Mouse (Mus musculus) neural tube, embryonic 13.5 days (tissue): ENCODE data around the gene Rpl3. TPM values are rescaled to one million over a fixed set of nuclear protein-coding genes. Genes with fewer than 3 reads are reported as not detected.
"Not testable (repeated sequence)": the region's sequence is repeated elsewhere in the genome, so short reads cannot be mapped to it uniquely, and the experiment has no call there.

Source experiments
- ATAC-seq: fragments of 200-750 bp; cut with Nextera tagmentation; 2 replicates; pipeline ENCODE4 v1.8.0; 2017; ENCODE audit warnings: low read depth, mild to moderate bottlenecking, moderate TSS enrichment, moderate library complexity
- H3K27ac ChIP-seq: fragments of 300-500 bp; sonication (generic); replicated peaks from 2 replicates; pipeline ENCODE4 v1.5.1; 2015; ENCODE audit warnings: moderate library complexity, mild to moderate bottlenecking, inconsistent platforms
- H3K27me3 ChIP-seq: fragments of 300-500 bp; sonication (generic); 2 replicates; pipeline ENCODE4 v1.6.1; 2015; ENCODE audit warnings: mild to moderate bottlenecking, inconsistent platforms
- H3K36me3 ChIP-seq: fragments of 300-500 bp; sonication (generic); 2 replicates; pipeline ENCODE4 v1.6.1; 2015; ENCODE audit warnings: mild to moderate bottlenecking, inconsistent platforms
- H3K4me1 ChIP-seq: fragments of 300-500 bp; sonication (generic); replicated peaks from 2 replicates; pipeline ENCODE4 v1.6.1; 2015; ENCODE audit warnings: inconsistent platforms
- H3K4me2 ChIP-seq: fragments of 300-500 bp; sonication (generic); 2 replicates; pipeline ENCODE4 v1.6.1; 2015; ENCODE audit warnings: inconsistent platforms, mild to moderate bottlenecking, moderate library complexity
- H3K4me3 ChIP-seq: fragments of 300-500 bp; sonication (generic); 2 replicates; pipeline ENCODE4 v1.5.1; 2015; ENCODE audit warnings: mild to moderate bottlenecking, inconsistent platforms
- H3K9ac ChIP-seq: fragments of 300-500 bp; sonication (generic); 2 replicates; pipeline ENCODE4 v1.6.1; 2015; ENCODE audit warnings: moderate library complexity, mild to moderate bottlenecking, inconsistent platforms
- H3K9me3 ChIP-seq: fragments of 300-500 bp; sonication (generic); 2 replicates; pipeline ENCODE4 v1.6.1; 2016; ENCODE audit warnings: inconsistent platforms
- WGBS: fragments of 180-500 bp; shearing (Covaris S2); methylation state at CpG from one replicate; pipeline ENCODE4 v1.1.7; 2015; 5-methylcytosine and 5-hydroxymethylcytosine counted together
- polyA plus RNA-seq: library from polyadenylated mRNA; unstranded; fragments of >200 nt; fragmentation: Nextera tagmentation; extraction: Ambion mirVana; gene quantifications from 2 replicates; pipeline ENCODE4 v1.2.1, GENCODE M21; 2015

The Rpl3 gene
- polyA plus RNA-seq, 1 experiment from 2014 or later = 620 TPM

DNA sequence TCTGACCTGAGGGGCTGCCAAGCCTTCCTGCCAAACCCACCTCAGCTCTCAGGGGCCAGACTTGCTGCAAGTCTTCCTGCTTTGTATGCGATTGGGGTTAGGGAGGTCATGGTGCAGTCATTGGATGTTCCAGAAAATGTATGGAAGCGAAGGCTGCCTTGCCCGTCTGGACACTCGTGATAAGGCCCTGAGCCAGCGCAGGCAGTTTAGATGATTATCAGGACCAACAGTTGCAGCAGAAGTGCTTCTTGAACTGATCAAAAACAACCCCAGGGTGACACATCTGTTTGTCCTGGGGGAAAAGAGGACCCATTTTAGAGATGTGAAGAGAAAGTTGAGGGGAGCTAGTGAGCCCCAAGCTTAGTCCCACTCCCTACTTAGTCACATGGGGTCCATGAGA lies 39.0 kb upstream of the Rpl3 start:
- no peaks in the 10 kb centered on the region for H3K36me3 ChIP-seq
- no peaks in the 10 kb centered on the region for H3K9me3 ChIP-seq
- no peak overlapping the region for H3K9ac ChIP-seq
- WGBS = 81% methylated on average over 5 of the region's 5 CpGs
- H3K27me3 ChIP-seq = no peaks in the 10 kb centered on the region
- no peak overlapping the region for H3K4me3 ChIP-seq
- no peak overlapping the region for H3K4me2 ChIP-seq
- peaks cover 17% of the 10 kb centered on the region for H3K4me1 ChIP-seq
- no peak for ATAC-seq
- H3K27ac ChIP-seq = no peak overlapping the region

DNA sequence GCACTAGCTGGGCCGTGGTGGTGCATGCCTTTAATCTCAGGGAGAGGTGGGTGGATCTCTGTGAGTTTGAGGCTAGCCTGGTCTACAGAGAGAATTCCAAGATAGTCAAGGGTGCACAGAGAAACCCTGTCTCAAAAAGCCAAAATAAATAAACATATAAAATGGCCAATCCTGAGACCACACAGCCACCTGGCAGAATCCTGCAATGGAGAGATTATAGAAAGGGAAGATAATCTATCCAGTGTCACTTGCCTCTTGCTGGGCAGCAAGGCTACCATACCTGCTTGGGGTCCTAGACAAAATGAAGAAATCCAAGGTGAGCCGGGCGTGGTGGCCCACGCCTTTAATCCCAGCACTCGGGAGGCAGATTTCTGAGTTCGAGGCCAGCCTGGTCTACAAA lies 38.3 kb upstream of the Rpl3 start:
- Histone ChIP-seq H3K9me3 (no peaks in the 10 kb centered on the region), H3K9ac (no peak overlapping the region), H3K27me3 (no peaks in the 10 kb centered on the region), H3K4me3 (no peak overlapping the region), H3K4me1 (peaks cover 14% of the 10 kb centered on the region), H3K4me2 (no peak overlapping the region), H3K27ac (no peak overlapping the region), H3K36me3 (no peaks in the 10 kb centered on the region)
- ATAC-seq = no peak
- 91% methylated on average over 6 of the region's 6 CpGs for WGBS

DNA sequence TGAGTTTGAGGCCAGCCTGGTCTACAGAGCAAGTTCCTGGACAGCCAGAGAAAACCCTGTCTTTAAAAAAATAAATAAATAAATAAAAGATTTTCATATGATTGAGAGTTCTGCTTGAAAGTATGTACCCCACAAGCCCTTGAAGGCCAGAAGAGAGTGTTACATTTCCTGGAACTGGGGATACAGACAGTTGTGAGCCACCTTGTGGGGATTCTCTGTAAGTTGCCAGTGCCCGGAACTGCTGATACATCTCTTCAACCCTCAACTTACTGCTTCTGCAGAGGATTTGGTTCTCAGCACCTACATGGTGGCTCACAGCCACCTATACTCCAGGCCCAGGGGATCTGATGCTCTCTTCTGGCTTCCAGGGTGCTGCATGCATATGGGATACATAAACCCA lies 35.5 kb upstream of the Rpl3 start:
- Histone ChIP-seq H3K4me2 (no peak overlapping the region), H3K9ac (no peak overlapping the region), H3K27me3 (no peaks in the 10 kb centered on the region), H3K27ac (no peak overlapping the region), H3K4me1 (no peaks in the 10 kb centered on the region), H3K36me3 (no peaks in the 10 kb centered on the region), H3K4me3 (no peak overlapping the region), H3K9me3 (no peaks in the 10 kb centered on the region)
- no peak for ATAC-seq
- WGBS = 65% methylated on average over 1 of the region's 1 CpGs

DNA sequence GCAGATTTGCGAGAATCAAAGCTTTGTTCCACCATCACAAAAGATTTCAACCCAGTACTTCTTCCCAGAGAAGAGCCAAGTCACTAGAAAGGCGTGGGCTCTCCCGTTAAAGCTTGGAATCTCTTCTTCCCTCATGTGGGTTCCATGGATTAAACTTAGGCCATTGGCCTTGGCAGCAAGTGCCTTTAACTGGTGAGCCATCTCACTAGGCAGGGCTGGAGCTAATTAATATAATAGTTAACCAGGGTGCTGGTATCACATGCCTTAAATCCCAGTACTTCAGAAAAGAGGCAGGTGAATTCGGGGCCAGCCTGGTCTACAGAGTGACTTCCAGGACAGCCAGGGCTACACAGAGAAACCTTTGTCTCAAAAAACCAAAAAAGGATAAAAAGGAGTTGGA lies 33.0 kb upstream of the Rpl3 start:
- Histone ChIP-seq H3K9ac (no peak overlapping the region), H3K4me3 (no peak overlapping the region), H3K4me1 (no peaks in the 10 kb centered on the region), H3K4me2 (no peak overlapping the region), H3K36me3 (no peaks in the 10 kb centered on the region), H3K9me3 (no peaks in the 10 kb centered on the region), H3K27me3 (no peaks in the 10 kb centered on the region), H3K27ac (no peak overlapping the region)
- WGBS = 76% methylated on average over 4 of the region's 4 CpGs
- ATAC-seq = no peak

DNA sequence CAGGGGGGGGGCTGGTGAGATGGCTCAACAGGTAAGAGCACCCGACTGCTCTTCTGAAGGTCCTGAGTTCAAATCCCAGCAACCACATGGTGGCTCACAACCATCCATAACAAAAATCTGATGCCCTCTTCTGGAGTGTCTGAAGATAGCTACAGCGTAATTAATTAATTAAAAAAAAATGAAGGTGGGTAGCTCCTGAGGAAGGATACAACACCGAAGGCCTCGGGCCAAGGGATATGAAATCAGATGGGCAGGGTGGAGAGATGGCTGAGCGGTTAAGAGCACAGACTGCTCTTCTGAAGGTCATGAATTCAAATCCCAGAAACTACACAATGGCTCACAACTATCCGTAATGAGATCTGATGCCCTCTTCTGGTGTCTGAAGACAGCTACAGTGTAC lies 30.8 kb upstream of the Rpl3 start:
- not testable (repeated sequence) for H3K9ac ChIP-seq, H3K4me2 ChIP-seq, H3K4me3 ChIP-seq, H3K4me1 ChIP-seq, H3K36me3 ChIP-seq, H3K9me3 ChIP-seq, H3K27me3 ChIP-seq, H3K27ac ChIP-seq, ATAC-seq
- WGBS = 94% methylated on average over 6 of the region's 6 CpGs

DNA sequence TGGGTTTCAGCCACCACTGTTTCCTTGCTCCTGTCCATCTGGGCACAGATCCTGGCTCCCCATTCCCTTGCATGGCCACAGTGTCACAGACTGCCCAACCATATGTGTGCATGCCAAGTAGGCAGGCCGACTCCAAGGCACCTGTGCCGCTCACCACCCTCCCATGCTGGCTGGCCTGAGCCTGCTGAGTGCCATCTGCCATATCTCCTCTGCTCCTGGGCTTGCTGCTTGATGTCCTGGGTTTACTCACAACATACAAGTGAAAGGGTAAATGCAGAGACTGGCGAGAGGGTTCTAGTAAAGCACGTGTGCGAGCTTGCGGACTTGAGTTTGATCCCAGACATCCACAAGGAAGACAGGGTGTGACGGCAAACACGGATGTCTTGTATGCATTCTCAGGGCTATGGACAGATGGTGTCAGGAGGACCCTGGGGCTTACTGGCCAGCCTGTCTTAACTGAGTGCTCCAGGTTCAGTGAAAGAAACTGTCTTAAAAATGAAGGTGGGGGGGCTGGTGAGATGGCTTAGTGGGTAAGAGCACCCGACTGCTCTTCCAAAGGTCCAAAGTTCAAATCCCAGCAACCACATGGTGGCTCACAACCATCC lies 30.2 kb upstream of the Rpl3 start:
- H3K4me3 ChIP-seq = no peak overlapping the region
- H3K27ac ChIP-seq = no peak overlapping the region
- no peaks in the 10 kb centered on the region for H3K27me3 ChIP-seq
- 83% methylated on average over 9 of the region's 9 CpGs for WGBS
- H3K4me1 ChIP-seq = no peaks in the 10 kb centered on the region
- no peak for ATAC-seq
- H3K9ac ChIP-seq = no peak overlapping the region
- no peaks in the 10 kb centered on the region for H3K36me3 ChIP-seq
- H3K9me3 ChIP-seq = no peaks in the 10 kb centered on the region
- H3K4me2 ChIP-seq = no peak overlapping the region

DNA sequence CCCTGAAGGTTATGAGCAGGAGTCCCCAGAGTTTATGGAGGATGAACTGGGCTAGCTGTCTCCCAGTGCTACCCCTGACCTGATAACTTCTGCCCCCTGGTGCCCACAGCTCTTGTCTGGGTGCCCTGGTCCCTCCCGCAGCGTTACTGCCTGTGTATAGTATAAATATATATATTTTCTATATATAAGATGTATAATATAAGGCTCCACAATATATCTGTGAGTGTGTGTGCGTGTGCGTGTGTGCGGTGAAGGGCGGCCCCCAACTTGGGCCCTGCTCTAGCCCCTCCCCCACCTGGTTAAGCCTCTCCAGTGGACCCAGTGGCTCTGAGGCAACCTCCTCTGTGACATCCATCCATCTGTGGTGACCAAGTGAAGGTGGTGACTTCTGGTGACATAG lies 27.4 kb upstream of the Rpl3 start:
- Histone ChIP-seq H3K27me3 (no peaks in the 10 kb centered on the region), H3K36me3 (0 out of 2 replicates have a peak, but pooled peaks cover 3% of the 10 kb centered on the region), H3K4me1 (no peaks in the 10 kb centered on the region), H3K4me3 (no peak overlapping the region), H3K4me2 (no peak overlapping the region), H3K27ac (no peak overlapping the region), H3K9me3 (no peaks in the 10 kb centered on the region), H3K9ac (no peak overlapping the region)
- ATAC-seq = no peak
- WGBS = 88% methylated on average over 6 of the region's 6 CpGs

DNA sequence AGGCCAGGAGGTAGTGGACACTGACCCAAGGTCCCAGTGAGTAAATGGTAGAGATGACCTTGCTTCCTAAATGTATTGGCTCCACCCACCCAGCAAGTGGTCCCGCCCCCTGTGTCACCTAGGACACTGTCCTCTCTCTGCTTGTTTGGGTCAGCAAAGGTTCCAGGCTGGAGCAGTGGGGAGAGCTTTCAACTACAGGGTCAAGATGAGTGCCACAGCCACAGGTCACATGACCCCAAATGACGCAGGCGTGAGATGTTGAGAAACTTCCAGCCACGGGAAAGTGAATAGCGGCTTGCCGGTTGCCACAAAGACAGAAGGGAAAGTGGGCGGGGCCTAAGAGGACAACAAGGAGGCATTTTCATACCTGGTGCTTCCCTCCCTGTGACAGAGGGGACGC lies 25.5 kb upstream of the Rpl3 start:
- no peak for ATAC-seq
- 63% methylated on average over 8 of the region's 8 CpGs for WGBS
- no peak overlapping the region for H3K4me2 ChIP-seq

DNA sequence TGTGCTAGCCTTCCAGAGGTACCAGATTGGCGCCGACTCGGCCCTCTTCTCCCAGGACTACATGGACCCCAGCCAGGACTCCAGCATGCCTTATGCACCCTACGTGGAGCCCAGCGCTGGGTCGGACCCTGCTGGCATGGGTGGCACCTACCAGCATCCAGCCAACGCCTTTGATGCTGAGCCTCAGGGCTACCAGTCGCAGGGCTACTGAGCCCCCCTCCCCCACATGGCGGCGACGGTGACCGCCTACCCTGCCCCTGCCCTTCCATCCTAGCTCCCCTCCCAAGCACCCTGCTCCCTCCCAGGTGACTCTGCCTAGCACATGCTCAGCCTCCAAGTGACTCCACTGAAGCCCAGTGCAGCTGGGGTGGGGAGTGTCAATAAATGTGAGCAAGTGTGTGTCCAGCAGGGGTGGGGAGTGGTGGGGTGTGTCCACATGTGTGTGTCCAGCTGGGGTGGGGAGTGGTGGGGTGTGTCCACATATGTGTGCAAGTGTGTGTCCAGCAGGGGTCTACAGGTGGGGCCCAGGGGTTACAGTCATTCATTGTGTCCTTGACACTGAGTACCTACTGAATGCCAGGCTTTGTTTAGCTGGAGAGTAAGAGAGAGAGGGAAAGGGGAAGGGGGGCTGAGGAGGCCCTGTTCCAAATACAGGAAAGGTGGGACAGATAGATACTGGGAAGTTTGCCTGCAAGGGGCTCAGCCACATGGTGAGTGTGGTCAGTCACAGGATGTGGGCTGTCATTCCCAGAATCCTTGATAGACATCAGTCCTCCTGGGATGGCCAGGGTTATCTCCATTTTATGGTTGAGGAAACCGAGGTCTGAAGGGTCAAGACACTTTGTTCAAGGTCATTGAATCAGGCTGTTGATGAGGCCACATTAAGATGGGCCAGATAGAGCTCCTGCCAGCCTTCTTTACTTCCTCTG lies 24.5 kb upstream of the Rpl3 start:
- no peaks in the 10 kb centered on the region for H3K9me3 ChIP-seq
- no peak overlapping the region for H3K9ac ChIP-seq
- WGBS = 78% methylated on average over 13 of the region's 13 CpGs
- ATAC-seq = no peak
- H3K4me3 ChIP-seq = no peak overlapping the region
- H3K4me2 ChIP-seq = 0 out of 2 replicates have a peak overlapping the region, but pooled peaks have one; percentile 11
- no peaks in the 10 kb centered on the region for H3K4me1 ChIP-seq
- no peak overlapping the region for H3K27ac ChIP-seq
- H3K27me3 ChIP-seq = no peaks in the 10 kb centered on the region
- H3K36me3 ChIP-seq = peaks cover 26% of the 10 kb centered on the region

More for the DNA sequence above, 25.5 kb upstream of the Rpl3 start:
- no peaks in the 10 kb centered on the region for H3K27me3 ChIP-seq
- no peak overlapping the region for H3K9ac ChIP-seq
- H3K4me3 ChIP-seq = no peak overlapping the region
- H3K4me1 ChIP-seq = no peaks in the 10 kb centered on the region
- no peaks in the 10 kb centered on the region for H3K9me3 ChIP-seq
- H3K27ac ChIP-seq = no peak overlapping the region
- H3K36me3 ChIP-seq = peaks cover 16% of the 10 kb centered on the region

DNA sequence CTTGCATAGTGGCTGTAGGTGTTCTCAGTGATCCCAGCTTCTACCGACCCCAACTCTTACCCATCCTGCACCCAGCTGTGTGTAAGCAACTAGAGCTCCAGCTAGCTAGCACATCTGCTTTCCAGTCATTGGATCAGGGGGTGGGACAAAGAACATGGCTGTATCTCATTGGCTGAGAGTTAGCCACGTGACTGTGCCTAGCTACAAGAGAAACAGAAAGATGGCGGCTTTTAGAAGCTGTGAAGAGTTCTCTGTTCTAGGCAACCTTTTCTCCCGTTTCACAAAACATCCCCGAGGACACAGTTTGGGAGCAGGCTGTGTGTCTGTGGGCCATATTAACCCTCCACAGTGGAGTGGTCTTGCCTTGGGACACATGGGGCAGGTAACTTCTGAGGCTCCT lies 23.6 kb upstream of the Rpl3 start:
- Histone ChIP-seq H3K4me2 (0 out of 2 replicates have a peak overlapping the region, but pooled peaks have one; percentile 11), H3K27ac (no peak overlapping the region), H3K27me3 (no peaks in the 10 kb centered on the region), H3K9me3 (no peaks in the 10 kb centered on the region), H3K4me1 (no peaks in the 10 kb centered on the region), H3K9ac (no peak overlapping the region), H3K36me3 (peaks cover 35% of the 10 kb centered on the region), H3K4me3 (no peak overlapping the region)
- ATAC-seq = no peak
- WGBS = 61% methylated on average over 5 of the region's 5 CpGs

DNA sequence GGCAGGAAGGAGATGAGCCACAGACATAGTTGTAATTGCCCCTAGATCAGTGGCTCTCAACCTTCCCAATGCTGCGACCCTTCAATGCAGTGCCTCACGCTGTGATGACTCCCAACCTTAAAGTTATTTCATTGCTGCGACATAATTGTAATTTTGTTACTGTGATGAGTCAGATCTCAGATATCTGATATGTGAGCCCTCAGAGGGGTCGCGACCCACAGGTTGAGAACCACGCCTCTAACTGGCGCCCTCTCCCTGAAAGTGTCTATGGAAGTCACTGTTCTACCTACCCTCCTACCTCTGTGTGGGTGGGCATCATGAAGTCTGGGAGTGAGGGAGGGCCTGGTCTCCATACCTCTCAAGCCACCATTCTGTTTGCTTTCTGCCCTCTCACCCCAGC lies 22.7 kb upstream of the Rpl3 start:
- Histone ChIP-seq H3K4me2 (no peak overlapping the region), H3K4me3 (no peak overlapping the region), H3K27me3 (no peaks in the 10 kb centered on the region), H3K4me1 (no peaks in the 10 kb centered on the region), H3K9me3 (no peaks in the 10 kb centered on the region), H3K9ac (no peak overlapping the region), H3K27ac (no peak overlapping the region), H3K36me3 (peaks cover 35% of the 10 kb centered on the region)
- ATAC-seq = no peak
- WGBS = 89% methylated on average over 7 of the region's 7 CpGs

DNA sequence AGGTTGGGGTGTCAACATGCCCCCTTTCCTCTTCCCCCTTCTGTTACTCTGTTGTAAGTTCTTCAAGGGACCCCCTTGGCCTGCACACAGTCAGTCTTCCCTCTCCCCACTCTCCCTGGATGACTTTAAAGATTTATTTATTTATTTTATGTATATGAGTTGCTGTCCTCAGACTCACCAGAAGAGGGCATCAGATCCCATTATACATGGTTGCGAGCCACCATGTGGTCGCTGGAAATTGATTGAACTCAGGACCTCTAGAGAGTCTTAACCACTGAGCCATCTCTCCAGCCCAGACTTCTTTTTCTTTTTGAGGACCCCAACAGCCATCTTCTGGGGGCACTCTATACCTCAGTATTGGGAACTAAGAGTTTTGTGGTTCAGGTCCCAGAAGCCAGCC lies 20.8 kb upstream of the Rpl3 start:
- no peak for ATAC-seq
- no peak overlapping the region for H3K27ac ChIP-seq
- H3K36me3 ChIP-seq = peaks cover 35% of the 10 kb centered on the region
- H3K9me3 ChIP-seq = no peaks in the 10 kb centered on the region
- no peaks in the 10 kb centered on the region for H3K27me3 ChIP-seq
- no peak overlapping the region for H3K4me2 ChIP-seq
- H3K4me3 ChIP-seq = no peak overlapping the region
- 38% methylated on average over 2 of the region's 2 CpGs for WGBS
- no peaks in the 10 kb centered on the region for H3K4me1 ChIP-seq
- H3K9ac ChIP-seq = no peak overlapping the region
